Mouse (Mus musculus) intestine, embryonic 14.5 days (tissue): ENCODE data around the gene Snx17. TPM values are rescaled to one million over a fixed set of nuclear protein-coding genes. Genes with fewer than 3 reads are reported as not detected.

Source experiments
- ATAC-seq: fragments of 200-750 bp; cut with Nextera tagmentation; replicated peaks from 2 replicates; pipeline ENCODE4 v1.8.0; 2017; ENCODE audit warnings: low read depth, moderate number of reproducible peaks, moderate TSS enrichment, moderate library complexity; ENCODE audit not compliant: low FRiP score, low TSS enrichment
- DNase-seq: peaks from one replicate; pipeline ENCODE4 v3.0.0-alpha.2; 2018; ENCODE audit warnings: low spot score
- H3K27ac ChIP-seq: fragments of 300-500 bp; sonication (generic); 2 replicates; pipeline ENCODE4 v1.5.1; 2014; ENCODE audit warnings: low read depth, mild to moderate bottlenecking, control low read depth
- H3K27me3 ChIP-seq: fragments of 300-500 bp; sonication (generic); replicated peaks from 2 replicates; pipeline ENCODE4 v1.6.1; 2014; ENCODE audit warnings: low read length, control low read depth; ENCODE audit not compliant: control insufficient read depth, insufficient read depth
- H3K36me3 ChIP-seq: fragments of 300-500 bp; sonication (generic); 2 replicates; pipeline ENCODE4 v1.6.1; 2014; ENCODE audit warnings: low read length, control low read depth; ENCODE audit not compliant: control insufficient read depth, insufficient read depth
- H3K4me1 ChIP-seq: fragments of 300-500 bp; sonication (generic); replicated peaks from 2 replicates; pipeline ENCODE4 v1.6.1; 2014; ENCODE audit warnings: low read length, control low read depth, mixed read lengths; ENCODE audit not compliant: control insufficient read depth, insufficient read depth
- H3K4me2 ChIP-seq: fragments of 300-500 bp; sonication (generic); 2 replicates; pipeline ENCODE4 v1.6.1; 2014; ENCODE audit warnings: low read length
- H3K4me3 ChIP-seq: fragments of 300-500 bp; sonication (generic); 2 replicates; pipeline ENCODE4 v1.5.1; 2014; ENCODE audit warnings: low read depth, low read length, control low read depth, mixed read lengths
- H3K9ac ChIP-seq: fragments of 300-500 bp; sonication (generic); 2 replicates; pipeline ENCODE4 v1.6.1; 2014; ENCODE audit warnings: mild to moderate bottlenecking, low read length
- H3K9me3 ChIP-seq: fragments of 300-500 bp; sonication (generic); 2 replicates; pipeline ENCODE4 v1.6.1; 2016; ENCODE audit warnings: low read length, control low read depth; ENCODE audit not compliant: control insufficient read depth
- WGBS: fragments of 180-500 bp; shearing (Covaris S2); extraction: QIAGEN DNeasy Blood & Tissue Kit; methylation state at CpG from one replicate; pipeline ENCODE4 v1.1.7; 2014; 5-methylcytosine and 5-hydroxymethylcytosine counted together
- polyA plus RNA-seq: library from polyadenylated mRNA; unstranded; fragments of >200 nt; fragmentation: Nextera tagmentation; extraction: Ambion mirVana; gene quantifications from 2 replicates; pipeline ENCODE4 v1.2.1, GENCODE M21; 2014

Snx17 gene
- polyA plus RNA-seq, 1 experiment from 2014 or later = 127 TPM

- Histone ChIP-seq H3K9me3 (no peaks in the 10 kb centered on the region), H3K36me3 (no peaks in the 10 kb centered on the region), H3K9ac (no peak overlapping the region), H3K4me3 (no peak overlapping the region), H3K27me3 (no peaks in the 10 kb centered on the region), H3K27ac (no peak overlapping the region), H3K4me2 (no peak overlapping the region), H3K4me1 (peaks cover 6% of the 10 kb centered on the region; the same call in 1 of the 2 replicates)
- DNase-seq (no peak), ATAC-seq (no peak)
- 44% methylated on average over 6 of the region's 7 CpGs for WGBS
Observed at GRCm38 (mm10) chr5:31218294-31218693, 25.3 kb downstream of the Snx17 start.

- Histone ChIP-seq H3K36me3 (no peaks in the 10 kb centered on the region), H3K27ac (no peak overlapping the region), H3K9ac (peak overlapping the region; percentile 13; the same call in 1 of the 2 replicates), H3K4me2 (peak overlapping the region; percentile 85), H3K27me3 (no peaks in the 10 kb centered on the region), H3K4me3 (peak overlapping the region; percentile 98), H3K9me3 (no peaks in the 10 kb centered on the region), H3K4me1 (peaks cover 6% of the 10 kb centered on the region; the same call in 1 of the 2 replicates)
- ATAC-seq (no peak), DNase-seq (no peak)
- WGBS = 0% methylated on average over 2 of the region's 2 CpGs
Observed at GRCm38 (mm10) chr5:31219070-31219469, 26.0 kb downstream of the Snx17 start.

- no peak overlapping the region for H3K27ac ChIP-seq
- no peak for DNase-seq
Observed at GRCm38 (mm10) chr5:31219474-31219873, 26.4 kb downstream of the Snx17 start.

GRCm38 (mm10) chr5:31219911-31220447 lies 27.0 kb downstream of the Snx17 start:
- Histone ChIP-seq H3K4me3 (peak overlapping the region; percentile 98), H3K4me1 (peaks cover 6% of the 10 kb centered on the region; the same call in 1 of the 2 replicates), H3K4me2 (peak overlapping the region; percentile 85), H3K36me3 (no peaks in the 10 kb centered on the region), H3K9ac (peak overlapping the region; percentile 93), H3K27me3 (no peaks in the 10 kb centered on the region), H3K27ac (peak overlapping the region; percentile 94), H3K9me3 (no peaks in the 10 kb centered on the region)
- peak; percentile 86 for DNase-seq
- WGBS = under 1% methylated on average over 40 of the region's 40 CpGs
- peak; percentile 67 for ATAC-seq

More at GRCm38 (mm10) chr5:31219474-31219873, 26.4 kb downstream of the Snx17 start:
- ATAC-seq = no peak
- H3K4me3 ChIP-seq = peak overlapping the region; percentile 98
- H3K27me3 ChIP-seq = no peaks in the 10 kb centered on the region
- whole genome bisulfite sequencing = 2% methylated on average over 11 of the region's 11 CpGs
- H3K36me3 ChIP-seq = no peaks in the 10 kb centered on the region
- H3K9me3 ChIP-seq = no peaks in the 10 kb centered on the region
- peaks cover 6% of the 10 kb centered on the region; the same call in 1 of the 2 replicates for H3K4me1 ChIP-seq
- peak overlapping the region; percentile 85 for H3K4me2 ChIP-seq
- peak overlapping the region; percentile 93 for H3K9ac ChIP-seq

- under 1% methylated on average over 56 of the region's 70 CpGs for WGBS
- peaks cover 6% of the 10 kb centered on the region; the same call in 1 of the 2 replicates for H3K4me1 ChIP-seq
- ATAC-seq = peak; percentile 95
Observed at GRCm38 (mm10) chr5:31220448-31221303, 27.6 kb downstream of the Snx17 start, which contains the start of gene Ppm1g. Gene Ppm1g, minus strand, starts transcription at chr5:31220687.

GRCm38 (mm10) chr5:31221304-31221945 lies 28.4 kb downstream of the Snx17 start:
- 15% methylated on average over 11 of the region's 11 CpGs for WGBS
- peaks cover 6% of the 10 kb centered on the region; the same call in 1 of the 2 replicates for H3K4me1 ChIP-seq
- peak overlapping the region; percentile 94 for H3K27ac ChIP-seq
- 0 out of 2 replicates have a peak, but pooled peaks have one; percentile 3 for ATAC-seq
- H3K4me2 ChIP-seq = peak overlapping the region; percentile 85
- DNase-seq = no peak
- peak overlapping the region; percentile 93 for H3K9ac ChIP-seq
- H3K27me3 ChIP-seq = no peaks in the 10 kb centered on the region
- H3K4me3 ChIP-seq = peak overlapping the region; percentile 98
- no peaks in the 10 kb centered on the region for H3K36me3 ChIP-seq
- H3K9me3 ChIP-seq = no peaks in the 10 kb centered on the region

More at GRCm38 (mm10) chr5:31220448-31221303, 27.6 kb downstream of the Snx17 start, which contains the start of gene Ppm1g:
- peak; percentile 99 for DNase-seq
- Histone ChIP-seq H3K4me2 (peak within 1 kb of the TSS; percentile 85), H3K4me3 (peak within 1 kb of the TSS; percentile 98), H3K27me3 (no peaks in the 10 kb centered on the region), H3K9me3 (no peaks in the 10 kb centered on the region), H3K36me3 (no peaks in the 10 kb centered on the region), H3K27ac (peak within 1 kb of the TSS; percentile 94), H3K9ac (peak within 1 kb of the TSS; percentile 93)

GRCm38 (mm10) chr5:31222696-31223095 lies 29.7 kb downstream of the Snx17 start:
- H3K27me3 ChIP-seq = no peaks in the 10 kb centered on the region
- H3K9ac ChIP-seq = no peak overlapping the region
- H3K4me3 ChIP-seq = no peak overlapping the region
- DNase-seq (no peak), ATAC-seq (no peak)
- no peak overlapping the region for H3K27ac ChIP-seq
- WGBS = 97% methylated on average over 9 of the region's 9 CpGs
- H3K36me3 ChIP-seq = no peaks in the 10 kb centered on the region
- no peaks in the 10 kb centered on the region for H3K9me3 ChIP-seq
- H3K4me1 ChIP-seq = peaks cover 6% of the 10 kb centered on the region; the same call in 1 of the 2 replicates
- no peak overlapping the region for H3K4me2 ChIP-seq

- Histone ChIP-seq H3K9ac (no peak overlapping the region), H3K4me2 (no peak overlapping the region), H3K9me3 (no peaks in the 10 kb centered on the region), H3K27me3 (no peaks in the 10 kb centered on the region), H3K4me1 (no peaks in the 10 kb centered on the region), H3K36me3 (no peaks in the 10 kb centered on the region), H3K27ac (no peak overlapping the region), H3K4me3 (no peak overlapping the region)
- DNase-seq = no peak
- no peak for ATAC-seq
- 77% methylated on average over 1 of the region's 1 CpGs for WGBS
Observed at GRCm38 (mm10) chr5:31226641-31227040, 33.6 kb downstream of the Snx17 start.
